Mouse (Mus musculus) thymus, adult 2 months (tissue): Measurements from ENCODE around the gene Stk11. TPM values are rescaled to one million over a fixed set of nuclear protein-coding genes. Genes with fewer than 3 reads are reported as not detected.

Source experiments
- DNase-seq: peaks from one replicate; pipeline ENCODE4 v3.0.0; 2021
- H3K27ac ChIP-seq: fragments of 200-500 bp; 2 replicates; pipeline ENCODE4 v1.5.1; 2012; ENCODE audit warnings: low read length, control low read depth; ENCODE audit not compliant: control insufficient read depth, insufficient read depth
- H3K27me3 ChIP-seq: fragments of 200-500 bp; 2 replicates; pipeline ENCODE4 v1.6.1; 2012; ENCODE audit warnings: mild to moderate bottlenecking, low read length, moderate library complexity, mixed read lengths; ENCODE audit not compliant: control insufficient read depth, insufficient read depth
- H3K36me3 ChIP-seq: fragments of 200-500 bp; 2 replicates; pipeline ENCODE4 v1.6.1; 2012; ENCODE audit warnings: mild to moderate bottlenecking, low read length, moderate library complexity; ENCODE audit not compliant: control insufficient read depth, insufficient read depth
- H3K4me1 ChIP-seq: fragments of 200-500 bp; replicated peaks from 2 replicates; pipeline ENCODE4 v1.6.1; 2012; ENCODE audit warnings: low read length; ENCODE audit not compliant: control insufficient read depth, insufficient read depth
- H3K4me3 ChIP-seq: fragments of 200-500 bp; 2 replicates; pipeline ENCODE4 v1.5.1; 2012; ENCODE audit warnings: mild to moderate bottlenecking, low read length, control low read depth, moderate library complexity; ENCODE audit not compliant: control insufficient read depth, insufficient read depth
- CTCF ChIP-seq: fragments of 200-500 bp; IDR thresholded peaks from 2 replicates; pipeline ENCODE4 v1.5.1; 2012; ENCODE audit warnings: mild to moderate bottlenecking, control low read depth, low read length, moderate library complexity, borderline replicate concordance; ENCODE audit not compliant: control insufficient read depth, poor library complexity, insufficient read depth; ENCODE audit errors: extremely low read depth
- POLR2A ChIP-seq: fragments of 200-500 bp; IDR thresholded peaks from 2 replicates; pipeline ENCODE4 v1.6.1; 2012; ENCODE audit warnings: mild to moderate bottlenecking, low read length, control low read depth, moderate library complexity; ENCODE audit not compliant: control insufficient read depth, poor library complexity, insufficient read depth; ENCODE audit errors: extremely low read depth
- WGBS: fragments of 180-500 bp; shearing (Covaris S2); methylation state at CpG from one replicate; pipeline ENCODE4 v1.1.7; 2018; 5-methylcytosine and 5-hydroxymethylcytosine counted together
- polyA plus RNA-seq: library from polyadenylated mRNA; depleted of rRNA; stranded (reverse); fragments of >200 nt; gene quantifications from 2 replicates; pipeline ENCODE4 v1.2.3, GENCODE M21; 2012

Stk11 gene
- polyA plus RNA-seq, 1 experiment = 270 TPM

GRCm38 (mm10) chr10:80173358-80173757, 57.8 kb downstream of the Stk11 start:
- peak overlapping the region; percentile 60; the same call in 1 of the 2 replicates for H3K27ac ChIP-seq
- peaks cover 24% of the 10 kb centered on the region; the same call in 1 of the 2 replicates for H3K36me3 ChIP-seq
- no peaks in the 10 kb centered on the region; the same call in 1 of the 2 replicates for H3K27me3 ChIP-seq
- no peak for DNase-seq
- WGBS = 3% methylated on average over 11 of the region's 11 CpGs
- H3K4me1 ChIP-seq = peaks cover 10% of the 10 kb centered on the region
- peak overlapping the region; percentile 94 for H3K4me3 ChIP-seq
- TF ChIP-seq CTCF (no peak), POLR2A (no peak)

- TF ChIP-seq CTCF (no peak), POLR2A (no peak)
- 89% methylated on average over 10 of the region's 10 CpGs for WGBS
- no peak for DNase-seq
- no peaks in the 10 kb centered on the region; the same call in 1 of the 2 replicates for H3K27me3 ChIP-seq
- H3K4me1 ChIP-seq = peaks cover 12% of the 10 kb centered on the region
- H3K27ac ChIP-seq = no peak overlapping the region
- H3K36me3 ChIP-seq = peaks cover 24% of the 10 kb centered on the region; the same call in 1 of the 2 replicates
- no peak overlapping the region for H3K4me3 ChIP-seq
These were observed 58.5 kb downstream of the Stk11 start for GRCm38 (mm10) chr10:80173955-80174640.

GRCm38 (mm10) chr10:80174705-80175104, 59.1 kb downstream of the Stk11 start:
- Histone ChIP-seq H3K4me1 (peaks cover 13% of the 10 kb centered on the region), H3K27me3 (no peaks in the 10 kb centered on the region; the same call in 1 of the 2 replicates), H3K4me3 (no peak overlapping the region), H3K27ac (no peak overlapping the region), H3K36me3 (peaks cover 24% of the 10 kb centered on the region; the same call in 1 of the 2 replicates)
- peak; percentile 65 for DNase-seq
- TF ChIP-seq POLR2A = no peak
- TF ChIP-seq CTCF = peak; percentile 54; the same call in 1 of the 2 replicates
- 72% methylated on average over 2 of the region's 2 CpGs for WGBS

- peaks cover 16% of the 10 kb centered on the region for H3K4me1 ChIP-seq
- TF ChIP-seq POLR2A = no peak
- no peak for TF ChIP-seq CTCF
- peaks cover 14% of the 10 kb centered on the region; the same call in 1 of the 2 replicates for H3K36me3 ChIP-seq
- no peak for DNase-seq
- H3K4me3 ChIP-seq = no peak overlapping the region
- H3K27ac ChIP-seq = no peak overlapping the region
- peaks cover 7% of the 10 kb centered on the region for H3K27me3 ChIP-seq
- 55% methylated on average over 4 of the region's 4 CpGs for WGBS
These were observed 60.1 kb downstream of the Stk11 start for GRCm38 (mm10) chr10:80175536-80176269.

GRCm38 (mm10) chr10:80176270-80176834, 60.7 kb downstream of the Stk11 start:
- Histone ChIP-seq H3K4me1 (peaks cover 16% of the 10 kb centered on the region), H3K36me3 (peaks cover 7% of the 10 kb centered on the region; the same call in 1 of the 2 replicates), H3K4me3 (no peak overlapping the region), H3K27me3 (peaks cover 7% of the 10 kb centered on the region), H3K27ac (no peak overlapping the region)
- DNase-seq = no peak
- TF ChIP-seq CTCF (no peak), POLR2A (no peak)
- WGBS = 93% methylated on average over 5 of the region's 5 CpGs
